Mouse (Mus musculus) ES-E14 (cell line): Measurements from ENCODE around the gene Spef1. TPM values are rescaled to one million over a fixed set of nuclear protein-coding genes. Genes with fewer than 3 reads are reported as not detected.

Source experiments
- DNase-seq: peaks from one replicate; pipeline ENCODE4 v3.0.0-alpha.2; 2013; ENCODE audit warnings: low read depth, low spot score
- H3K27ac ChIP-seq: 2 replicates; pipeline ENCODE4 v1.5.1; 2012; ENCODE audit warnings: low read depth, mild to moderate bottlenecking, low read length, moderate library complexity, mixed read lengths; ENCODE audit not compliant: poor library complexity, insufficient read depth, severe bottlenecking
- H3K36me3 ChIP-seq: 2 replicates; pipeline ENCODE4 v1.6.1; 2012; ENCODE audit warnings: mild to moderate bottlenecking, low read length, moderate library complexity, mixed read lengths; ENCODE audit not compliant: control insufficient read depth, poor library complexity, insufficient read depth, severe bottlenecking
- H3K4me1 ChIP-seq, 2 experiments: fragments of 150-350 bp in 1 of 2; sonication (generic) in 1 of 2; 2 replicates each; pipeline ENCODE4 v1.6.1; 2012; ENCODE audit warnings: low read length in 2 of 2, mild to moderate bottlenecking in 1 of 2, mixed read lengths in 1 of 2; ENCODE audit not compliant: control insufficient read depth in 2 of 2, insufficient read depth in 2 of 2, poor library complexity in 1 of 2
- H3K4me3 ChIP-seq, 2 experiments: fragments of 150-350 bp in 1 of 2; sonication (generic) in 1 of 2; 2 replicates each; pipeline ENCODE4 v1.5.1; 2012; ENCODE audit warnings: low read length in 2 of 2, low read depth in 1 of 2, mild to moderate bottlenecking in 1 of 2, mixed read lengths in 1 of 2; ENCODE audit not compliant: insufficient read depth in 1 of 2, poor library complexity in 1 of 2, severe bottlenecking in 1 of 2
- H3K9ac ChIP-seq: 2 replicates; pipeline ENCODE4 v1.6.1; 2012; ENCODE audit warnings: low read depth, mild to moderate bottlenecking, low read length, mixed read lengths; ENCODE audit not compliant: poor library complexity, insufficient read depth, severe bottlenecking
- H3K9me3 ChIP-seq: fragments of 150-350 bp; sonication (generic); 2 replicates; pipeline ENCODE4 v1.6.1; 2012; ENCODE audit warnings: low read depth, mild to moderate bottlenecking, low read length; ENCODE audit not compliant: control insufficient read depth, insufficient read depth
- CHD2 ChIP-seq: IDR thresholded peaks from 2 replicates; pipeline ENCODE4 v1.6.1; 2014; ENCODE audit warnings: mild to moderate bottlenecking, low read depth, low read length, inconsistent platforms
- HCFC1 ChIP-seq: IDR thresholded peaks from 2 replicates; pipeline ENCODE4 v1.6.1; 2012; ENCODE audit warnings: low read length, inconsistent platforms, borderline replicate concordance; ENCODE audit not compliant: insufficient read depth
- MAFK ChIP-seq: IDR thresholded peaks from 2 replicates; pipeline ENCODE4 v1.6.1; 2014; ENCODE audit warnings: mild to moderate bottlenecking, low read depth, low read length, inconsistent platforms; ENCODE audit not compliant: insufficient read depth
- ZC3H11A ChIP-seq: IDR thresholded peaks from 2 replicates; pipeline ENCODE4 v1.6.1; 2012; ENCODE audit warnings: low read depth, mild to moderate bottlenecking, inconsistent platforms, low read length, borderline replicate concordance
- ZNF384 ChIP-seq: IDR thresholded peaks from 2 replicates; pipeline ENCODE4 v1.6.1; 2012; ENCODE audit warnings: low read depth, low read length, inconsistent platforms
- in situ Hi-C, 2 experiments: fragments of 600-800 bp; cut with MboI; formaldehyde crosslinking; loops; one replicate each; pipeline ENCODE4 v1.15.1; 2025; ENCODE audit warnings: low sequenced_read_pairs in 2 of 2, inconsistent platforms in 1 of 2; ENCODE audit not compliant: unreplicated experiment in 2 of 2
- total RNA-seq: library from RNA; depleted of rRNA; stranded (reverse); fragments of 300-350 nt; gene quantifications from 2 replicates; pipeline ENCODE4 v1.2.3, GENCODE M21; 2012

Spef1 gene
- total RNA-seq, 1 experiment: 1.5 TPM

DNA sequence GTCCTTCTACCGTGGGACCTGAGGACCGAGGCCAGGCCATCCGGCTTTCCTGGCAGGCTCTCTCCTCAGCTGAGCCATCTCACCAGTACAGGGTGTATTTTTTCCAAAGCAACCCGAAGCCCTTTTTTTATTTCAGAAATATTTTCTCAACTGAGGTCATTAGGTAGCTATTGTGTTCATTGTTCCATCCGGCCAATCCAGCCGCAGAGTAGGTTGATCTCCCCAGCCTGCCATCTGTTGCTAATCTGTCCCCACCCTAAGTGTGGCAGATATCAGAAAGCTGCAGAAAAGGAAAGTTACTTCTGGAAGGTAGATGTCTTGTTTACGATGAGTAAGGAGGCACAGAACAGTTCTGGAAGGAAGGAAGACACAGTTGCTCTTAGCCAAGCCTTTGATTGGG lies 26.7 kb upstream of the Spef1 start:
- Histone ChIP-seq H3K4me1 (peaks cover 7 to 12% of the 10 kb centered on the region in 2 experiments; a peak in 3 of 4 replicates), H3K9me3 (no peaks in the 10 kb centered on the region), H3K36me3 (no peaks in the 10 kb centered on the region), H3K27ac (no peak overlapping the region), H3K9ac (no peak overlapping the region), H3K4me3 (no peak overlapping the region)
- TF ChIP-seq ZC3H11A: no peak
- no peak for TF ChIP-seq CHD2
- DNase-seq: no peak
- in situ Hi-C loops: no loop called here

GRCm38 (mm10) chr2:131211026-131211615 lies 24.0 kb upstream of the Spef1 start:
- Histone ChIP-seq H3K27ac (no peak overlapping the region), H3K9ac (peak overlapping the region; percentile 60; the same call in 1 of the 2 replicates), H3K4me3 (peak overlapping the region in 1 of 2 experiments; percentile 95; a peak in 3 of 4 replicates), H3K9me3 (no peaks in the 10 kb centered on the region), H3K36me3 (no peaks in the 10 kb centered on the region), H3K4me1 (peaks cover 5 to 12% of the 10 kb centered on the region in 2 experiments; a peak in 2 of 4 replicates)
- in situ Hi-C loops: no loop called here
- no peak for TF ChIP-seq ZC3H11A
- TF ChIP-seq HCFC1: no peak
- no peak for TF ChIP-seq MAFK
- no peak for TF ChIP-seq CHD2
- TF ChIP-seq ZNF384: no peak
- DNase-seq: no peak

- in situ Hi-C loops: no loop called here
These were observed 23.1 kb upstream of the Spef1 start for GRCm38 (mm10) chr2:131209969-131210792.

GRCm38 (mm10) chr2:131209125-131209795 lies 22.2 kb upstream of the Spef1 start:
- Histone ChIP-seq H3K4me1 (peaks cover 6 to 17% of the 10 kb centered on the region in 2 experiments; a peak in 2 of 4 replicates), H3K27ac (no peak overlapping the region), H3K4me3 (peak overlapping the region in 1 of 2 experiments; percentile 95; a peak in 1 of 4 replicates), H3K36me3 (no peaks in the 10 kb centered on the region), H3K9me3 (no peaks in the 10 kb centered on the region), H3K9ac (no peak overlapping the region)
- in situ Hi-C loops: no loop called here
- no peak for DNase-seq
- TF ChIP-seq HCFC1: no peak
- TF ChIP-seq ZNF384: no peak
- no peak for TF ChIP-seq ZC3H11A
- TF ChIP-seq MAFK: no peak
- no peak for TF ChIP-seq CHD2

More at GRCm38 (mm10) chr2:131209969-131210792, 23.1 kb upstream of the Spef1 start:
- H3K4me1 ChIP-seq: peaks cover 5 to 12% of the 10 kb centered on the region in 2 experiments; a peak in 2 of 4 replicates
- H3K36me3 ChIP-seq: no peaks in the 10 kb centered on the region
- peak; percentile 98 for TF ChIP-seq HCFC1
- TF ChIP-seq ZNF384: no peak
- peak; percentile 1; the same call in 1 of the 2 replicates for TF ChIP-seq ZC3H11A
- no peak overlapping the region for H3K27ac ChIP-seq
- H3K9me3 ChIP-seq: no peaks in the 10 kb centered on the region
- peak overlapping the region; percentile 73 to 95 for H3K4me3 ChIP-seq
- peak; percentile 85 for DNase-seq
- H3K9ac ChIP-seq: peak overlapping the region; percentile 79
